ENCODE assay signal across 20 mouse cellular contexts in the genomic region with DNA sequence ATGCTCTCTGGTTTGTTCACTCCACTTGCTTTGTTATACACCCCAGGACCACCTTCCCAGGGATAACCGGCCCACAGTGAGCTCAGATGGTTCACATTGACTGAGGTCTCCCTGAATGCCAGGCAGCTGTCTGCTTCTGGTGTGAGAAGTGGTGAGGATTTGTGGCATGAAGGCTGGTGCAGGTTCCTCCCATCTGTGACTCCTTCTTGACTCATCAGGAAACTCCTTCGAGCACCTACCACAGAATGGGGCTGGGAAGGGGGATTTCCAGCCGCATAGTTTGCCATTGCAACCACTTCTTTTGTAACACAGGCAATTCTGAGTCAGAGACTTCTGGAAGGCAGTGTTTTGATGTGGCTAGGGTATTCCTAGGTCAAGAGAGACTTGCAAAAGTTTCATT. TPM values are rescaled to one million over a fixed set of nuclear protein-coding genes. Genes with fewer than 3 reads are reported as not detected.
DNase-seq lines count a peak whose midpoint lies in the region; ATAC-seq and TF ChIP-seq lines count a peak whose summit lies in the region.
"Had no signal": no experiment of that assay in that cellular context is flagged by ENCODE, and none has a peak within 500 bp of the region (broad histone marks: within the 10 kb centered on the region; RNA-seq: fewer than 3 reads in every experiment).

No protein-coding gene starts in this region.

- 82% methylated on average over 3 of the region's 3 CpGs for WGBS in intestine, embryonic 16.5 days

- H3K4me2 ChIP-seq in intestine, embryonic 16.5 days (ENCODE audit: low read depth, low read length): no peak overlapping the region
- H3K4me2 ChIP-seq: hindbrain, embryonic 13.5 days; limb, embryonic 12.5 days; liver, embryonic 15.5 days; stomach, embryonic 15.5 days had no signal

- H3K9me3 ChIP-seq in intestine, embryonic 16.5 days (ENCODE audit: control insufficient read depth, low read length): no peaks in the 10 kb centered on the region
- H3K9me3 ChIP-seq: hindbrain, embryonic 13.5 days; limb, embryonic 12.5 days; liver, embryonic 15.5 days; stomach, embryonic 15.5 days had no signal

- H3K36me3 ChIP-seq in intestine, embryonic 16.5 days (ENCODE audit: control insufficient read depth, insufficient read depth, low read length): no peaks in the 10 kb centered on the region
- H3K36me3 ChIP-seq: hindbrain, embryonic 13.5 days; limb, embryonic 12.5 days; liver, embryonic 15.5 days; stomach, embryonic 15.5 days had no signal

- H3K4me1 ChIP-seq in intestine, embryonic 16.5 days (ENCODE audit: control insufficient read depth, insufficient read depth, low read length): no peaks in the 10 kb centered on the region
- H3K4me1 ChIP-seq: hindbrain, embryonic 13.5 days; limb, embryonic 12.5 days; liver, embryonic 15.5 days; stomach, embryonic 15.5 days had no signal

- CTCF ChIA-PET in Patski (lab: Charles Lee): interaction anchor here (1.0 kb wide), 1 partner anchor 12 kb away, joined by 3 read pairs; no protein-coding TSS in a partner anchor

- POLR2A ChIA-PET in Patski (lab: Charles Lee): no interaction called here

- no peak overlapping the region for H3K9ac ChIP-seq in intestine, embryonic 16.5 days (ENCODE audit: low read depth, low read length)
- H3K9ac ChIP-seq: hindbrain, embryonic 13.5 days; limb, embryonic 12.5 days; liver, embryonic 15.5 days; stomach, embryonic 15.5 days had no signal

- no peak for TF ChIP-seq CTCF in Patski (IDR thresholded peaks at IDR 0.05)

- no peaks in the 10 kb centered on the region for H3K27me3 ChIP-seq in Patski
- no peaks in the 10 kb centered on the region; the same call in 1 of the 2 replicates for H3K27me3 ChIP-seq in intestine, embryonic 16.5 days (replicated peaks; ENCODE audit: control insufficient read depth, insufficient read depth, low read length)
- H3K27me3 ChIP-seq: hindbrain, embryonic 13.5 days; limb, embryonic 12.5 days; liver, embryonic 15.5 days; stomach, embryonic 15.5 days had no signal

- ATAC-seq in Patski: peak; percentile 99
- peak; percentile 76 to 89 for ATAC-seq in hematopoietic stem cell, adult 5-6 weeks (replicated peaks in 1 of 2; ENCODE audit: insufficient read depth in 1 of 2, low FRiP score in 2 of 2, low TSS enrichment in 1 of 2, low read depth in 1 of 2, poor library complexity in 2 of 2, severe bottlenecking in 2 of 2)
- no peak for ATAC-seq in intestine, embryonic 16.5 days

- in situ Hi-C loops in Patski (cut with MboI; ENCODE audit: low pct_unique_long_range_greater_than_20kb): no loop called here

- H3K4me3 ChIP-seq in intestine, embryonic 16.5 days (ENCODE audit: low read length): no peak overlapping the region
- H3K4me3 ChIP-seq: hindbrain, embryonic 13.5 days; limb, embryonic 12.5 days; liver, embryonic 15.5 days; stomach, embryonic 15.5 days had no signal

- peak; percentile 5 for DNase-seq in adrenal gland, adult 2 months
- DNase-seq in adrenal gland, postnatal 14 days: no peak
- peak; percentile 85 for DNase-seq in Patski (ENCODE audit: low read depth, low spot score)
- peak; percentile 33 to 40 for DNase-seq in natural killer cell, adult 2 months (ENCODE audit: low spot score in 2 of 2)
- DNase-seq in spleen, postnatal 10 days (ENCODE audit: low spot score in 2 of 2): no peak
- no peak for DNase-seq in gastrocnemius, adult 8-10 months (ENCODE audit: low spot score in 2 of 2)
- DNase-seq: adrenal gland, postnatal 25 days; kidney, adult 18-20 months; kidney, postnatal 36 days; right cerebral cortex, postnatal 14 days; thymus, postnatal 36 days had no signal

- H3K27ac ChIP-seq in intestine, embryonic 16.5 days (ENCODE audit: low read length): no peak overlapping the region
- H3K27ac ChIP-seq: hindbrain, embryonic 13.5 days; limb, embryonic 12.5 days; liver, embryonic 15.5 days; stomach, embryonic 15.5 days had no signal

RNA-seq across cellular contexts. Expression of a gene that starts 5.3 kb away (rescaled TPM):
- total RNA-seq in adrenal gland, adult 2 months (2021): not detected
- polyA plus RNA-seq in adrenal gland, adult 2 months (2012; rRNA removed): not detected in 2 replicates
- total RNA-seq in adrenal gland, postnatal 14 days (2021): 0.11 and 0.26 TPM in 2 replicates
- polyA plus RNA-seq in Patski (2021): not detected
- 2.4 and 4.9 TPM in 2 replicates for total RNA-seq in hematopoietic stem cell, adult 5-6 weeks (2017)
- 0.12 and 0.16 TPM in 2 replicates for polyA plus RNA-seq in intestine, embryonic 16.5 days (2015; fragmentation: Nextera tagmentation; extraction: Ambion mirVana)
- not detected for total RNA-seq in gastrocnemius, adult 8-10 months (2022)
- total RNA-seq: adrenal gland, postnatal 25 days; gastrocnemius, postnatal 4 days; midbrain, postnatal 0 days had no signal
- polyA plus RNA-seq: heart, embryonic 14.5 days; hindbrain, embryonic 13.5 days; limb, embryonic 12.5 days; midbrain, postnatal 0 days had no signal

RNA-seq across cellular contexts. Expression of a gene that starts 20.7 kb away (rescaled TPM):
- 10 to 100 TPM; 18.3 to 20.4 TPM for total RNA-seq in adrenal gland, adult 2 months (2021)
- polyA plus RNA-seq in adrenal gland, adult 2 months (2012; rRNA removed): 7.5 and 10.3 TPM in 2 replicates
- total RNA-seq in adrenal gland, postnatal 14 days (2021): 19.3 and 20.5 TPM in 2 replicates
- 21.3 TPM for polyA plus RNA-seq in Patski (2021)
- total RNA-seq in hematopoietic stem cell, adult 5-6 weeks (2017): 50.8 and 56.0 TPM in 2 replicates
- 35.3 and 35.8 TPM in 2 replicates for polyA plus RNA-seq in intestine, embryonic 16.5 days (2015; fragmentation: Nextera tagmentation; extraction: Ambion mirVana)
- total RNA-seq in gastrocnemius, adult 8-10 months (2022): 1 to 10 TPM; 6.1 to 7.0 (median 6.4) TPM

Comparison
In these comparisons a context has a peak if more than half of its experiments do, and no peak if none do; other contexts are left out.
1. DNase-seq: peak in adrenal gland, adult 2 months (single experiment), Patski (single experiment) and natural killer cell, adult 2 months (2 of 2); none in adrenal gland, postnatal 14 days (single experiment), spleen, postnatal 10 days (0 of 2) and gastrocnemius, adult 8-10 months (0 of 2).